Mouse (Mus musculus) midbrain, embryonic 16.5 days (tissue): Measurements from ENCODE around the gene Umps. TPM values are rescaled to one million over a fixed set of nuclear protein-coding genes. Genes with fewer than 3 reads are reported as not detected.

Experiments used
- ATAC-seq: fragments of 200-750 bp; cut with Nextera tagmentation; 2 replicates; pipeline ENCODE4 v1.8.0; 2017; ENCODE audit warnings: moderate TSS enrichment
- H3K27ac ChIP-seq: fragments of 300-500 bp; sonication (generic); 2 replicates; pipeline ENCODE4 v1.5.1; 2014; ENCODE audit warnings: mild to moderate bottlenecking, low read length, mixed read lengths
- H3K27me3 ChIP-seq: fragments of 300-500 bp; sonication (generic); 2 replicates; pipeline ENCODE4 v1.6.1; 2014; ENCODE audit warnings: low read depth, low read length, mixed read lengths; ENCODE audit not compliant: control insufficient read depth, insufficient read depth
- H3K36me3 ChIP-seq: fragments of 300-500 bp; sonication (generic); 2 replicates; pipeline ENCODE4 v1.6.1; 2014; ENCODE audit warnings: mild to moderate bottlenecking, low read length, moderate library complexity, mixed read lengths; ENCODE audit not compliant: control insufficient read depth, insufficient read depth
- H3K4me1 ChIP-seq: fragments of 300-500 bp; sonication (generic); 2 replicates; pipeline ENCODE4 v1.6.1; 2014; ENCODE audit warnings: mild to moderate bottlenecking, low read length, mixed read lengths; ENCODE audit not compliant: control insufficient read depth, insufficient read depth
- H3K4me2 ChIP-seq: fragments of 300-500 bp; sonication (generic); 2 replicates; pipeline ENCODE4 v1.6.1; 2014; ENCODE audit warnings: mild to moderate bottlenecking, low read length, mixed read lengths
- H3K4me3 ChIP-seq: fragments of 300-500 bp; sonication (generic); 2 replicates; pipeline ENCODE4 v1.5.1; 2014; ENCODE audit warnings: low read depth, mild to moderate bottlenecking, low read length, moderate library complexity, mixed read lengths
- H3K9ac ChIP-seq: fragments of 300-500 bp; sonication (generic); 2 replicates; pipeline ENCODE4 v1.6.1; 2014; ENCODE audit warnings: low read depth, low read length, mixed read lengths
- H3K9me3 ChIP-seq: fragments of 300-500 bp; sonication (generic); replicated peaks from 2 replicates; pipeline ENCODE4 v1.6.1; 2014; ENCODE audit warnings: mild to moderate bottlenecking, low read length, mixed read lengths; ENCODE audit not compliant: control insufficient read depth, poor library complexity, severe bottlenecking
- WGBS: fragments of 180-500 bp; shearing (Covaris S2); extraction: QIAGEN DNeasy Blood & Tissue Kit; methylation state at CpG from one replicate; pipeline ENCODE4 v1.1.7; 2014; 5-methylcytosine and 5-hydroxymethylcytosine counted together
- polyA plus RNA-seq: library from polyadenylated mRNA; unstranded; fragments of >200 nt; fragmentation: Nextera tagmentation; extraction: Ambion mirVana; gene quantifications from 2 replicates; pipeline ENCODE4 v1.2.1, GENCODE M21; 2015

Umps gene
- polyA plus RNA-seq, 1 experiment from 2014 or later, result 24.1 TPM

- Histone ChIP-seq H3K36me3 (no peaks in the 10 kb centered on the region), H3K9me3 (no peaks in the 10 kb centered on the region), H3K27me3 (no peaks in the 10 kb centered on the region), H3K9ac (no peak overlapping the region), H3K4me2 (no peak overlapping the region), H3K4me1 (no peaks in the 10 kb centered on the region), H3K27ac (no peak overlapping the region), H3K4me3 (no peak overlapping the region)
- ATAC-seq, result no peak
- 89% methylated on average over 17 of the region's 17 CpGs for WGBS
Observed at GRCm38 (mm10) chr16:33947664-33948571, 18.9 kb downstream of the Umps start.

GRCm38 (mm10) chr16:33946021-33946420 lies 20.8 kb downstream of the Umps start:
- peaks cover 5% of the 10 kb centered on the region; the same call in 1 of the 2 replicates for H3K4me1 ChIP-seq
- ATAC-seq, result no peak
- no peaks in the 10 kb centered on the region for H3K36me3 ChIP-seq
- WGBS, result 73% methylated on average over 7 of the region's 7 CpGs
- H3K27ac ChIP-seq, result no peak overlapping the region
- no peak overlapping the region for H3K9ac ChIP-seq
- H3K9me3 ChIP-seq, result no peaks in the 10 kb centered on the region
- no peaks in the 10 kb centered on the region for H3K27me3 ChIP-seq
- H3K4me2 ChIP-seq, result no peak overlapping the region
- no peak overlapping the region for H3K4me3 ChIP-seq

GRCm38 (mm10) chr16:33944772-33945171 lies 22.1 kb downstream of the Umps start:
- no peak overlapping the region for H3K9ac ChIP-seq
- WGBS, result 54% methylated on average over 6 of the region's 6 CpGs
- no peak overlapping the region for H3K27ac ChIP-seq
- no peaks in the 10 kb centered on the region for H3K27me3 ChIP-seq
- no peak for ATAC-seq
- H3K9me3 ChIP-seq, result no peaks in the 10 kb centered on the region
- H3K36me3 ChIP-seq, result no peaks in the 10 kb centered on the region
- H3K4me3 ChIP-seq, result no peak overlapping the region
- H3K4me2 ChIP-seq, result no peak overlapping the region
- H3K4me1 ChIP-seq, result peaks cover 10% of the 10 kb centered on the region; the same call in 1 of the 2 replicates

- no peak overlapping the region for H3K4me2 ChIP-seq
- H3K27ac ChIP-seq, result no peak overlapping the region
- no peaks in the 10 kb centered on the region for H3K9me3 ChIP-seq
- no peaks in the 10 kb centered on the region for H3K36me3 ChIP-seq
- no peak overlapping the region for H3K4me3 ChIP-seq
- no peaks in the 10 kb centered on the region for H3K27me3 ChIP-seq
- 73% methylated on average over 4 of the region's 4 CpGs for WGBS
- no peak overlapping the region for H3K9ac ChIP-seq
- H3K4me1 ChIP-seq, result peaks cover 10% of the 10 kb centered on the region; the same call in 1 of the 2 replicates
- ATAC-seq, result no peak
Observed at GRCm38 (mm10) chr16:33944126-33944525, 22.7 kb downstream of the Umps start.

- no peak for ATAC-seq
- WGBS, result 96% methylated on average over 6 of the region's 6 CpGs
- no peak overlapping the region for H3K27ac ChIP-seq
- H3K4me3 ChIP-seq, result no peak overlapping the region
- H3K9ac ChIP-seq, result no peak overlapping the region
- peaks cover 13% of the 10 kb centered on the region; the same call in 1 of the 2 replicates for H3K4me1 ChIP-seq
- H3K27me3 ChIP-seq, result no peaks in the 10 kb centered on the region
- no peaks in the 10 kb centered on the region for H3K9me3 ChIP-seq
- no peaks in the 10 kb centered on the region for H3K36me3 ChIP-seq
- no peak overlapping the region for H3K4me2 ChIP-seq
Observed at GRCm38 (mm10) chr16:33943388-33943787, 23.4 kb downstream of the Umps start.

GRCm38 (mm10) chr16:33942341-33942740 lies 24.5 kb downstream of the Umps start:
- 65% methylated on average over 11 of the region's 11 CpGs for WGBS
- ATAC-seq, result no peak
- H3K36me3 ChIP-seq, result no peaks in the 10 kb centered on the region
- no peak overlapping the region for H3K9ac ChIP-seq
- H3K9me3 ChIP-seq, result no peaks in the 10 kb centered on the region
- H3K4me3 ChIP-seq, result no peak overlapping the region
- peaks cover 13% of the 10 kb centered on the region; the same call in 1 of the 2 replicates for H3K4me1 ChIP-seq
- no peak overlapping the region for H3K27ac ChIP-seq
- no peaks in the 10 kb centered on the region for H3K27me3 ChIP-seq
- no peak overlapping the region for H3K4me2 ChIP-seq

- H3K4me2 ChIP-seq, result no peak overlapping the region
- H3K4me3 ChIP-seq, result no peak overlapping the region
- H3K27ac ChIP-seq, result 0 out of 2 replicates have a peak overlapping the region, but pooled peaks have one; percentile 2
- peaks cover 13% of the 10 kb centered on the region; the same call in 1 of the 2 replicates for H3K4me1 ChIP-seq
- H3K36me3 ChIP-seq, result no peaks in the 10 kb centered on the region
- ATAC-seq, result peak; percentile 25
- H3K9ac ChIP-seq, result 0 out of 2 replicates have a peak overlapping the region, but pooled peaks have one; percentile 26
- H3K9me3 ChIP-seq, result no peaks in the 10 kb centered on the region
- H3K27me3 ChIP-seq, result no peaks in the 10 kb centered on the region
- WGBS, result 57% methylated on average over 11 of the region's 11 CpGs
Observed at GRCm38 (mm10) chr16:33941271-33941781, 25.5 kb downstream of the Umps start.

GRCm38 (mm10) chr16:33940095-33940494 lies 26.7 kb downstream of the Umps start:
- no peaks in the 10 kb centered on the region for H3K36me3 ChIP-seq
- no peak for ATAC-seq
- H3K4me2 ChIP-seq, result no peak overlapping the region
- no peak overlapping the region for H3K27ac ChIP-seq
- peaks cover 13% of the 10 kb centered on the region; the same call in 1 of the 2 replicates for H3K4me1 ChIP-seq
- H3K27me3 ChIP-seq, result no peaks in the 10 kb centered on the region
- no peaks in the 10 kb centered on the region for H3K9me3 ChIP-seq
- H3K9ac ChIP-seq, result no peak overlapping the region
- no peak overlapping the region for H3K4me3 ChIP-seq
- whole genome bisulfite sequencing, result 85% methylated on average over 5 of the region's 5 CpGs

GRCm38 (mm10) chr16:33939636-33940035 lies 27.2 kb downstream of the Umps start:
- H3K4me1 ChIP-seq, result peaks cover 13% of the 10 kb centered on the region; the same call in 1 of the 2 replicates
- ATAC-seq, result no peak
- no peaks in the 10 kb centered on the region for H3K27me3 ChIP-seq
- no peak overlapping the region for H3K27ac ChIP-seq
- 82% methylated on average over 9 of the region's 9 CpGs for WGBS
- H3K36me3 ChIP-seq, result no peaks in the 10 kb centered on the region
- no peak overlapping the region for H3K9ac ChIP-seq
- H3K9me3 ChIP-seq, result no peaks in the 10 kb centered on the region
- H3K4me3 ChIP-seq, result no peak overlapping the region
- H3K4me2 ChIP-seq, result no peak overlapping the region
